Mouse (Mus musculus): ENCODE results near the gene Ttbk2.

GRCm38 (mm10) chr2:120724176-120724575, 126.2 kb downstream of the Ttbk2 start:
- TF ChIP-seq POLR2A (IDR thresholded peaks at IDR 0.05; ENCODE audit: insufficient read depth, low read depth, low read length): no peak
- no peak for TF ChIP-seq CTCF (IDR thresholded peaks at IDR 0.05)
- no peak for TF ChIP-seq EP300 (IDR thresholded peaks at IDR 0.05; ENCODE audit: insufficient read depth, low read depth, low read length)
